Mouse (Mus musculus): Measurements from ENCODE around the gene Galnt9.

Gene Galnt9

GRCm38 (mm10) chr5:110540947-110541346, 3.2 kb upstream of the Galnt9 start:
- DNase-seq: no peak

DNA sequence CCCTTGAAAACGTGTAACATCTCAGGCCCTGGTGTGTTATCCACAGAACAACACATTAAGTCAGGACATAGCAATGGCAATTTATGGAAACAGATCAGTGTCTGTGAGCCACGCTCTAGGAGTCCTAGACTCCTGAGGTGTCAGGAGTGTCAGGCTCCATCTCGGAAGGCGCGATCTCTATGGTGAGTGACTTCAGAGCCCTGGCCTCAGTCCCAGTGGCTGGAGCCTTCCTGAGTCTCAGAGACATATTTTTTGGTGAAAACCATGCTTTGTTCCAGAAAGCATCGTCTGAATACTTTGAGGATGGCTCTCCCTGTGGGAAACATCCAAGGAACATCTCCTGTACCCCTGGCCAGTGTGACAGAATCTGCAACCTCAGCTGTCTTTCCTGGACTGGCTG, 2.7 kb upstream of the Galnt9 start:
- no peak for DNase-seq

GRCm38 (mm10) chr5:110544691-110545069, 525 bp downstream of the Galnt9 start:
- no peak for DNase-seq

- DNase-seq: no peak
These were observed 1.2 kb downstream of the Galnt9 start for GRCm38 (mm10) chr5:110545311-110545710.

DNA sequence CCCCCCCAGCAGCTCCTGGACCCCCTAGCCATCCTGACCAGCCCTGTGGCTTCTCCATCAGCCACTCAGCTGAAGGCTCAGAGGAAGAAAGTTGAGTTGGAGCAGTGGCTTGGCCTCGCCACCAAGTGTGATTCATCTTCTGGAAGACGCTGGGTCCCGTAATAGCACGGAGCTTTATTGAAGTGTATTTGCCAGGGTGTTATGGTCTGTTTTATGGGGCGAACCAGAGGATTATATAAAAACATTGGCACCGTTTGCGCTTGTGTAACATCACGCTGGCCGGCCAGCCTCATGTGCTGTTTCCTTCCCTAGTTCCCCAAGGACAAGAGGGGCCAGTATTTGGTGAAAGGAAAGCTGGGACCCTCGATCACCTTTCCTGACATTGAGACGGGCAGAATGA, 2.0 kb downstream of the Galnt9 start:
- DNase-seq: no peak

DNA sequence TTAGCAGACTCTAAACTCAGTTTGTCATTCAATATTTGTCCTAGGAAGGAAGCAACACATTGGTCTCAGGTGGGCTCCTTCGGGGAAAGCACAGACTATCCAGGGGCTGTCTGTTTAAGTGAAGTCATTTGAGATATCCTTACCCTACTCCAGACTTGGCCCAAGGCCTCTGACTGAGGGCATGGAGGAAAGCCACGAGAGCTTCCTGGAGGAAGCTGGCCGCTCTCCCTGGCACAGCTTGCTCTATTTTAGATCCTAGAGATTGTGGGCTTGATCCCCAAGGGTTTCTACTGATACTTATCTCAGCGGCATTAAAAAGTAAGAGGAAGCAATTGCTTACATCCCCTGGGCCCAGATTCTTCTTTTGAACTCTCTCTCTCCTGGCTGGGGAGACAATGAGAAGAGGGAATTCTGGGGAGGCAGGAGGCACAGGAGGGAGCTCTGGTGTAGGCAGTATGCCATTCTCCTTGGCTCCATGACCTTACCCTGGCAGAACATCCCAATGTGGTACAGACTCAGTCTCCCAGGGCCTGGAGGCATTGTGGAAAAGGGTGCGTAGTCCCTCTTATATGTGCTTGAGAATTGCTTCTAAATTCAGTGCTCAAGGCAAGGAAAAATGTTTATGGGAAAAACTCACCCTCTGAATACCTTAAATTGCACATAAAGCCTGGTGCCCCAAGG, 2.7 kb downstream of the Galnt9 start:
- DNase-seq: no peak

DNA sequence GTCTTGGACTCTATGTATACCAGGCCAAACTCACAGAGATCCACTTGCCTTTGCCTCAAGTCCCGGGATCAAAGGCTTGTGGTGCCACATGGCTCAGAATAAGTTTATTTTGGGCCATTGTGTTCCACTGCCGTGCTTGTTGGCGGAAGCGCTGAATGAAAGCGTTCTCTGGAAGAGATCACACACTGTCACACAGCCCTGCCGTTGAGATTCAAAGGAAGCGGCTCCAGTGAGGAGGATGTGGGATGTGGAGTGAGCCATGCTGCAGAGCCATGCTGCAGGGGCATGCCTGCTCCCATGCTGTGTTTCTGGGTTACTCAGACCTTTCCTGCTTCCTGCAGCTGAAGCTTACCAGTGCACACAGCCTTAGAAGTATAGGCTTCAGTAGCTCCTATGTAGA, 4.3 kb downstream of the Galnt9 start:
- DNase-seq: no peak

DNA sequence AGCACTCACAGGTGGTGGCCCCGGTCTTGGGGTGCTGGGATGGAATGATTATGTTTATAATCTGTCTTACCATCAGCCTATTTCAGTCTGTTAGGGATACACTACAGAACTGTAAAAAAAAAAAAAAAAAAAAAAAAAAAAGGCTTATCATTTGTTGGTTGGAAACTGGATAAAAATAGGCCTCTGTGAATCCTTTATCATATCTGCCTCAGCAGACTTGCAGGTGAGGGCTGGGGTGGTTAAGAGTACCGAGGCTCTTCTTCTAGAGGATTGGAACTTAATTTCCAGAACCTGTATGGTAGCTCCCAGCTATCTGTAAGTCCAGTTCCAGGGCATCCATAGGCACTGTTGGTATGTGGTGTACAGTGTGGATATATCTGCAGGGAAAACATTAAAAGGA, 6.0 kb downstream of the Galnt9 start:
- DNase-seq: no peak

DNA sequence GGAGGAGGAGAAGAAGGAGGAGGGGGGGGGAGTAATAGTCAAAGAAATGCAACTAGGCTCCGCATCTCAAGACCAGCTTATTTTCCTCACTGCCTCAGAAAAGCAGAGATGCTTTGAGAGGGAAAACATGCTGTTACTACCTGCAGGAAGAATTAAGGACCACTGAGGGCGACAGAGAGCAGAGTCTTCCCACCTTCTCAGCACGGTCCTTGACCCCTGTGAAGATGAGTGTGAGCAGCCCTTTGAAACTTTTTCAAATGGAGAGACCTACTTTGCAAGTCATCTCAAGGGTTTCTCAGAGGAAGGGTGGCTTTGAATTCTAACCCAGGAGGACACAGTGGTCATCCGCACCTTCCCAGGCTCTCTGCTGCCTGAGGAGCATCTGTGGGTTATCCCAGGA, 6.7 kb downstream of the Galnt9 start:
- DNase-seq: no peak

DNA sequence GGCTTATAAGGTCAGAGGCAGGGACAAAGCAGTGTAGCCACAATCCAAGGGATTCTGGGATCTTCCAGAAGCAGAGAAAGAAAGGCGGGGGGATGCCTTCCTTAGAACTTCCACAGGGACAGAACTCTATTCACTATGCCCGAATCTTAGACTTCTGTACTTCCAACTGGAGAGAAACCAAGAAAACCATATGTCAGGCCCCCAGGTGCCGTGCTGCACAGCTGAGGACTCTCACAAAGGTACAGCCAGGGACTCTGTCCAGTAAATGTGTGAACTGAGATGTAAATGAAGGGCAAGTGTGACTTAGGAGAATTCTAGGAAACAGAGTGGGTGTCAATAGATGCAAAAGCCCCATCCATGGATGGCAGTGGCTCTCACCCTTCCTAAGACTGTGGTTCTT, 7.8 kb downstream of the Galnt9 start:
- DNase-seq: no peak

- DNase-seq: no peak
These were observed 9.2 kb downstream of the Galnt9 start for GRCm38 (mm10) chr5:110553315-110553714.

GRCm38 (mm10) chr5:110555198-110555597, 11.0 kb downstream of the Galnt9 start:
- DNase-seq: no peak

DNA sequence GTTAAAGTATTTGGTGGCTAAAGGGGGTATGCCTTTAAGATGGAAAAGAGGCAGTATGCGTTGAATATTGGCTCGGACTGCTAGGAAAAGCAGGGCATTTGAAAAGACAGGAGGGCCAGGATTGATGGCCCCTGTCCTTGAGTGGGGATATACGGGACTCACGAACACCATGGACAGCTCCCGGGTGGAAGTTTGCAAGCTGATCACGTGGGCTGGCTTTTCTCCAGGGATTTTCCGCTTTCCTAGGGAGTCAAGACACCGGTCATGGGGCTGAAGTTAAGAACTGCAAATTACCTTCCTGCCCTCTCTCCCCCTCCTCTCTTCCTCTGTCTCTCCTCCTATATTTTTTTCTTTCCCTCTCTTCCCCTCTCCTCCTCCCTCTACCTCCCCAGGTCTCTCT, 14.2 kb downstream of the Galnt9 start:
- DNase-seq: no peak

GRCm38 (mm10) chr5:110559679-110560078, 15.5 kb downstream of the Galnt9 start:
- no peak for DNase-seq

GRCm38 (mm10) chr5:110562741-110563326, 18.7 kb downstream of the Galnt9 start:
- no peak for DNase-seq

GRCm38 (mm10) chr5:110564986-110565644, 21.0 kb downstream of the Galnt9 start:
- DNase-seq: no peak

GRCm38 (mm10) chr5:110567547-110567946, 23.4 kb downstream of the Galnt9 start:
- no peak for DNase-seq

DNA sequence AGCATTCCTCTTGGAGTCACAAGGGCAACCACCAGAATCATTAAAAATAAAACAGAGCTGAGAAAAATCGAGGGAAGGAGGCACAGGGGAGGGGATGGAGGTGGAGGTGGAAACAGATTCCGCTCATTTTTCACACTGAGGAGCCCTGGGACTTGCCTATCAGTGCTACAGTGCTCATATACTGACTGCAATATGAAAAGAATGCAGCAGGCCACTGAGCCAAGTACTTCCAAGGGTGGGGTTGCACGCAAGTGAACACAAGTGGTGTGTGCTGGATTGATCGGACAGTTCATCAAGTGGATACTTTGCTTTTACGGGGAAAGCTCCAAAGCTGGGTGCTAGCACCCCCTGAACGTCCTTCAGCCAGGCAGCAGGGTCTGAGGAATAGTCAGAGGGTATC, 30.7 kb downstream of the Galnt9 start:
- no peak for DNase-seq

- DNase-seq: no peak
These were observed 35.1 kb downstream of the Galnt9 start for GRCm38 (mm10) chr5:110579296-110579695.

- DNase-seq: no peak
These were observed 36.5 kb downstream of the Galnt9 start for GRCm38 (mm10) chr5:110580569-110581239.

- DNase-seq: peak; percentile 11
These were observed 38.7 kb downstream of the Galnt9 start for GRCm38 (mm10) chr5:110582647-110583538.

DNA sequence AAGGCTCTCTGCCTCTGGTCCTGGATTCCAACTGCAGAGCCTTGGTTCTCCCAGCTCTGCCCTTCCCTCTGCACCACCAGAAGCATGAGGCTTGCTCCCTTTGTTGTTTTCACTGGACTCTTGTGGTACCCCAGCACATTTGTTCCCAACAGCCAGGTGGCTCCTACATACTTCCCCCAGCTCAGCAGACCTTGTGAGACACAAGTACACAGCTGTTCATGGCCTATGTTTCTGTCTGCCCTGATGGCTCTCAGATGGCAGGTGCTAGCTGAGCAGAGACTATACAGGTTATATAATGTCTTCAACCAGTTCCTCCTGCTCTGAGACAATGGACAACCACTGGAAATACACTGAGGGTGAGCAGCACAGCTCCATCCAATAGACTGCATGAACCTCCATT, 43.3 kb downstream of the Galnt9 start:
- no peak for DNase-seq

DNA sequence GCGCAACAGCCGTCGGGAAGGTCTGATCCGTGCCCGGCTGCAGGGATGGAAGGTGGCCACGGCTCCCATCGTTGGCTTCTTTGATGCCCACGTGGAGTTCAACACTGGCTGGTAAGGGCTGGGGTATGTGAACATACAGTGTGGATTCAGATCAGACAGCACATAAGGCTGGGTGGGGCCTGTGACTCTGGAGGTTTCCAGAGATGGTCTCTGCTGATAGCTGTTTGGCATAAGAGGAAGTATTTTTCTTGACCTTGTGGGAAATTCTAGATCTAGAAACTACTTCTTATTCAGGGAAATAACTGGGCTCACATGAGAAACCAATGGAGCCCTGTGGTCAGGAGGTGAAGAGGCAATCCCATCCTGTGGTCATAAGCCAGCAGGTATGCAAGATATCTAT, 45.7 kb downstream of the Galnt9 start:
- DNase-seq: no peak

Measured in thymus, postnatal 4 days (tissue).